Mouse (Mus musculus) midbrain, postnatal 0 days (tissue): Measurements from ENCODE around the gene Mcu. TPM values are rescaled to one million over a fixed set of nuclear protein-coding genes. Genes with fewer than 3 reads are reported as not detected.

Experiments used
- ATAC-seq: fragments of 200-750 bp; cut with Nextera tagmentation; 2 replicates; pipeline ENCODE4 v1.8.0; 2017; ENCODE audit warnings: moderate number of reproducible peaks, mild to moderate bottlenecking, moderate TSS enrichment, moderate library complexity; ENCODE audit not compliant: low FRiP score
- DNase-seq: peaks from one replicate; pipeline ENCODE4 v3.0.0-alpha.2; 2015; ENCODE audit warnings: low spot score
- H3K27ac ChIP-seq: fragments of 300-500 bp; sonication (generic); 2 replicates; pipeline ENCODE4 v1.5.1; 2014; ENCODE audit warnings: low read depth, mild to moderate bottlenecking, low read length, mixed read lengths
- H3K27me3 ChIP-seq: fragments of 300-500 bp; sonication (generic); 2 replicates; pipeline ENCODE4 v1.6.1; 2014; ENCODE audit warnings: low read length, control low read depth, mixed read lengths; ENCODE audit not compliant: insufficient read depth
- H3K36me3 ChIP-seq: fragments of 300-500 bp; sonication (generic); 2 replicates; pipeline ENCODE4 v1.6.1; 2014; ENCODE audit warnings: low read length, control low read depth, mixed read lengths; ENCODE audit not compliant: insufficient read depth
- H3K4me1 ChIP-seq: fragments of 300-500 bp; sonication (generic); 2 replicates; pipeline ENCODE4 v1.6.1; 2014; ENCODE audit warnings: mild to moderate bottlenecking, control low read depth, antibody characterized with exemption, low read length, mixed read lengths; ENCODE audit not compliant: insufficient read depth
- H3K4me2 ChIP-seq: fragments of 300-500 bp; sonication (generic); 2 replicates; pipeline ENCODE4 v1.6.1; 2014; ENCODE audit warnings: low read depth, mild to moderate bottlenecking, low read length, mixed read lengths; ENCODE audit not compliant: poor library complexity, severe bottlenecking
- H3K4me3 ChIP-seq: fragments of 300-500 bp; sonication (generic); 2 replicates; pipeline ENCODE4 v1.5.1; 2014; ENCODE audit warnings: low read depth, mild to moderate bottlenecking, low read length, moderate library complexity
- H3K9ac ChIP-seq: fragments of 300-500 bp; sonication (generic); replicated peaks from 2 replicates; pipeline ENCODE4 v1.6.1; 2014; ENCODE audit warnings: mild to moderate bottlenecking, low read length, moderate library complexity, mixed read lengths; ENCODE audit not compliant: poor library complexity, severe bottlenecking
- H3K9me3 ChIP-seq: fragments of 300-500 bp; sonication (generic); 2 replicates; pipeline ENCODE4 v1.6.1; 2016; ENCODE audit warnings: low read length, control low read depth
- CTCF ChIP-seq: IDR thresholded peaks from 2 replicates; pipeline ENCODE4 v1.5.1; 2016; ENCODE audit warnings: antibody characterized with exemption, mild to moderate bottlenecking
- WGBS: fragments of 180-500 bp; shearing (Covaris S2); extraction: QIAGEN DNeasy Blood & Tissue Kit; methylation state at CpG from one replicate; pipeline ENCODE4 v1.1.7; 2014; 5-methylcytosine and 5-hydroxymethylcytosine counted together
- polyA plus RNA-seq: library from polyadenylated mRNA; unstranded; fragments of >200 nt; fragmentation: Nextera tagmentation; extraction: Ambion mirVana; gene quantifications from 2 replicates; pipeline ENCODE4 v1.2.1, GENCODE M21; 2015
- total RNA-seq: library from RNA; depleted of rRNA; stranded (reverse); fragments of >200 nt; gene quantifications from 2 replicates; pipeline ENCODE4 v1.2.3, GENCODE M21; 2014

Gene Mcu
- total and polyA plus RNA-seq, 2 experiments from 2014 or later: 39.4 to 46.1 TPM

DNA sequence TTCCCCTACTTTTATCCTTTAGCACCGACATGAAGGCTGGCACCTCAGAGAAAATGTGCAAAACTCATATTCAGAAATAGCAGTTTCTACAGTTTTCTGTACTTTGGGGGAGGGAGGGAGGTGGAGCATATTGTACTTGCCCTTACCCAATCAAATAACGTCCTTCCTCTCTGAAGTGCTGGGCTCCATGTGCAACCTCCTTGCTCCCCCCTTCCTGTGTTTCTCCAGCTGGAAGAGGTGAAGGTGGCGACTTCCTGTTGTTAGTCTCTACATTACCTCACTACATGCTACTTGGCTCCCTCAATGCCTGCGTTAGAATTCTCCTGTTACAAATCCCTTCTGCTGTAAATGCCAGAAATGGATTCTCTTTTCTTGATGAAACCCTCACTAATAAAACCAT is 54.0 kb downstream of the Mcu start:
- Histone ChIP-seq H3K36me3 (no peaks in the 10 kb centered on the region), H3K27me3 (no peaks in the 10 kb centered on the region), H3K4me2 (no peak overlapping the region), H3K4me1 (no peaks in the 10 kb centered on the region), H3K27ac (no peak overlapping the region), H3K9me3 (no peaks in the 10 kb centered on the region), H3K4me3 (no peak overlapping the region), H3K9ac (no peak overlapping the region)
- DNase-seq: no peak
- TF ChIP-seq CTCF: no peak
- WGBS: 69% methylated on average over 4 of the region's 4 CpGs
- ATAC-seq: no peak

DNA sequence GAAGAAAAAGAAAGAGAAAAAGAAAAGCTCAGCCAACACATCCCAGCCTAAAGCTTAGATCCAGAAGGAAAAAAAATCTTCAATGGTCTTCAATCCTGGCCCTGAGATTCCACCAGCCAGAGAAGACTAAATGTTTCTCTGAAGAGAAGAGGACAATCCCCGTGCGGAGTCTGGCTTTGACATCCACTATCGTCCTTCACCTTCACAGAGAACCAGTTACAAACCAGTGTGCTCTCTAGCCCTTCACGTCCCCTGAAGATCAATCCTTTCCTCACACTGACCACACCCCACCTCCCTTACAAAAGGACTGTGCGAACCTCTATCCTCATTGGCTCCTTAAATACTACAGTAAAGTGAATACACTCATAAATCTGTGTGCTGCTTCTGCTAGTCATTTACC is 56.4 kb downstream of the Mcu start:
- no peak for ATAC-seq

DNA sequence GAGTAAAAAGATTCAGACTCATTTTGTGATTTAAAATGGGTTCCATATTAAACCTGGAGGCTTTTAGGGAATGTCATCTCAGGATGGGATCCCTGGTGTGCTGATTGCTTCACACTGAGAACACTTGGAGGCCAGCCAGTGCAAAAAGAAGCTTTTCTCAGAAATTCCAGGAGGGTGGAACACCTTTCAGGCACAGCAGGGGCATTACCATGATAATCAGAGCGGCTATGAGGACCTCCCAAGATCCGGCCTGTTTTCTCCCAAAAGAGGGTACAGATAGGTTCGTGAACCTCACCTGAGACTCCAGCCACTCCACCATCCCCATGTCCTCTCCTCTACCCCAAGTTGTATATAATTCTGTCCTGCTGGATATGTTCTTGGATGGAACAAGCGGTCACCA is 57.9 kb downstream of the Mcu start:
- 83% methylated on average over 4 of the region's 4 CpGs for WGBS
- TF ChIP-seq CTCF: no peak
- ATAC-seq (no peak), DNase-seq (no peak)
- no peaks in the 10 kb centered on the region for H3K27me3 ChIP-seq
- H3K4me3 ChIP-seq: no peak overlapping the region
- H3K9ac ChIP-seq: no peak overlapping the region
- H3K36me3 ChIP-seq: no peaks in the 10 kb centered on the region
- H3K27ac ChIP-seq: no peak overlapping the region
- no peak overlapping the region for H3K4me2 ChIP-seq
- H3K4me1 ChIP-seq: no peaks in the 10 kb centered on the region
- H3K9me3 ChIP-seq: no peaks in the 10 kb centered on the region

More for the DNA sequence above, 56.4 kb downstream of the Mcu start:
- no peaks in the 10 kb centered on the region for H3K27me3 ChIP-seq
- H3K27ac ChIP-seq: no peak overlapping the region
- H3K4me1 ChIP-seq: no peaks in the 10 kb centered on the region
- no peaks in the 10 kb centered on the region for H3K36me3 ChIP-seq
- H3K4me3 ChIP-seq: no peak overlapping the region
- no peak for TF ChIP-seq CTCF
- DNase-seq: no peak
- H3K4me2 ChIP-seq: no peak overlapping the region
- H3K9ac ChIP-seq: no peak overlapping the region
- 88% methylated on average over 5 of the region's 5 CpGs for WGBS
- H3K9me3 ChIP-seq: no peaks in the 10 kb centered on the region

DNA sequence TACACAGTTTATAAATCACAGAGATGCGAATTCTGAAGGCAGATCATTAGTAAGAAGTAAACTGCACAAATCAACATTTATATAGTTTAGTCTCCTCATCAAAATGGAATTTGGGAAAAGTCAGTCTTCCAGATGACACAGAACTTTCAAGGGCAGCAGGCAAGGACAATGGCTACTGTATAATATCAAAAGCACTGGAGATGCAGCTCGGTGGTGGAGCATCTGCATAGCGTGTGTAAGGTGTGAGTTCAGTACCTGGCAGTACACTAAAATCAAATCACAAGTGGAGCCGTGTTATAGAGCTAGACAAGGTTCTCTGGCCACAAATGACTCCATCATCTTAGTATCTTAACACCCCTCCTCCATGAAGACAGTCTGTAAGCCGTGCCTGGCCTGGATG is 58.3 kb downstream of the Mcu start:
- TF ChIP-seq CTCF: no peak
- WGBS: 88% methylated on average over 5 of the region's 5 CpGs
- Histone ChIP-seq H3K27ac (no peak overlapping the region), H3K4me2 (no peak overlapping the region), H3K27me3 (no peaks in the 10 kb centered on the region), H3K9me3 (no peaks in the 10 kb centered on the region), H3K4me3 (no peak overlapping the region), H3K36me3 (no peaks in the 10 kb centered on the region), H3K9ac (no peak overlapping the region), H3K4me1 (no peaks in the 10 kb centered on the region)
- no peak for DNase-seq
- no peak for ATAC-seq

DNA sequence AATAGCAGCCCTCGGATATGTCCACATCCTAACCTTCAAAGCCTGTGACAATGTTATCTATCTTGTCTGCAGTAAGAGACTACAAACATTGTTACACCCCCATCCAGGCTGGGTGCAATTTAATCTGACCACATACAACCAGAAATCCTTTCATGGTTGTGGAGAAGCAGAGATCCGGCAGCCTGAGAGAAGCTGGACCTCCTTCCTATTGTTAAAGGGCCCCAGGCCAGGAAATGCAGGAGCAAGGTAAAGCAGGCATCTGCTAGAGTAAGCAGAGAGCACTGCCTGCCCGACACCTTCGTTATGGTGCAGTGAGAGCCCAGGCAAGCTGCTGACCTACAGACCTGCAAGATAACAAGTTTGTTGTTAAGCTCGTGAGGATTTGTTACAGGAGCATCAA is 60.0 kb downstream of the Mcu start:
- Histone ChIP-seq H3K4me1 (0 out of 2 replicates have a peak, but pooled peaks cover 4% of the 10 kb centered on the region), H3K36me3 (no peaks in the 10 kb centered on the region), H3K9ac (no peak overlapping the region), H3K4me2 (no peak overlapping the region), H3K9me3 (no peaks in the 10 kb centered on the region), H3K4me3 (no peak overlapping the region), H3K27me3 (no peaks in the 10 kb centered on the region), H3K27ac (no peak overlapping the region)
- TF ChIP-seq CTCF: no peak
- WGBS: 54% methylated on average over 5 of the region's 5 CpGs
- DNase-seq (no peak), ATAC-seq (no peak)

DNA sequence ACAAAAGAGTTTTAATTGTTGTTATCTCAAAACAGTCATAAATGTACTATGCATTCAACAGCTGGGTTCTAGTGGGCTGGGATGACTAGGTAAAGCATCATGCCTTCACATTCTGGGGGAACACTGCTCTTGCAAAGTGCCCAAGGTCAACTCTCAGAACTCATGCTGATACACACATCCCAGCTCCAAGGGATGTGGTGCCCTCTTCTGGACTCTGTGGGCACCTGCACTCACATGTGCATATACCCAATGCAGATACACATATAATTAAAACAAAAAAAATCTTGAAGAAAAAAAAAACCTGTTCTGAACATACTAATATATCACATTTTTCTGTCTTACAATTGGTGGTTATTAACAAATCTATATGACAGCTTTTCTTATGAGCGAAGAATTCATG is 62.2 kb downstream of the Mcu start:
- Histone ChIP-seq H3K36me3 (no peaks in the 10 kb centered on the region), H3K27ac (no peak overlapping the region), H3K27me3 (no peaks in the 10 kb centered on the region), H3K4me1 (0 out of 2 replicates have a peak, but pooled peaks cover 4% of the 10 kb centered on the region), H3K4me3 (no peak overlapping the region), H3K9ac (no peak overlapping the region), H3K4me2 (no peak overlapping the region), H3K9me3 (no peaks in the 10 kb centered on the region)
- 94% methylated on average over 1 of the region's 1 CpGs for WGBS
- DNase-seq (no peak), ATAC-seq (no peak)
- peak; percentile 40 for TF ChIP-seq CTCF
